Mouse (Mus musculus) intestine, embryonic 15.5 days (tissue): ENCODE results near the gene Hs2st1. TPM values are rescaled to one million over a fixed set of nuclear protein-coding genes. Genes with fewer than 3 reads are reported as not detected.

Experiments
- ATAC-seq: fragments of 200-750 bp; cut with Nextera tagmentation; 2 replicates; pipeline ENCODE4 v1.8.0; 2017; ENCODE audit warnings: moderate TSS enrichment, moderate library complexity
- H3K27ac ChIP-seq: fragments of 300-500 bp; sonication (generic); 2 replicates; pipeline ENCODE4 v1.5.1; 2015; ENCODE audit warnings: mild to moderate bottlenecking, inconsistent platforms
- H3K27me3 ChIP-seq: fragments of 300-500 bp; sonication (generic); replicated peaks from 2 replicates; pipeline ENCODE4 v1.6.1; 2015; ENCODE audit warnings: inconsistent platforms
- H3K36me3 ChIP-seq: fragments of 300-500 bp; sonication (generic); 2 replicates; pipeline ENCODE4 v1.6.1; 2015; ENCODE audit warnings: inconsistent platforms
- H3K4me1 ChIP-seq: fragments of 300-500 bp; sonication (generic); replicated peaks from 2 replicates; pipeline ENCODE4 v1.6.1; 2015; ENCODE audit warnings: inconsistent platforms
- H3K4me2 ChIP-seq: fragments of 300-500 bp; sonication (generic); replicated peaks from 2 replicates; pipeline ENCODE4 v1.6.1; 2015; ENCODE audit warnings: mild to moderate bottlenecking, inconsistent platforms
- H3K4me3 ChIP-seq: fragments of 300-500 bp; sonication (generic); replicated peaks from 2 replicates; pipeline ENCODE4 v1.5.1; 2015; ENCODE audit warnings: inconsistent platforms
- H3K9ac ChIP-seq: fragments of 300-500 bp; sonication (generic); 2 replicates; pipeline ENCODE4 v1.6.1; 2015; ENCODE audit warnings: inconsistent platforms
- H3K9me3 ChIP-seq: fragments of 300-500 bp; sonication (generic); 2 replicates; pipeline ENCODE4 v1.6.1; 2016; ENCODE audit warnings: inconsistent platforms
- WGBS: fragments of 180-500 bp; shearing (Covaris S2); methylation state at CpG from one replicate; pipeline ENCODE4 v1.1.7; 2015; 5-methylcytosine and 5-hydroxymethylcytosine counted together
- polyA plus RNA-seq: library from polyadenylated mRNA; unstranded; fragments of >200 nt; fragmentation: Nextera tagmentation; extraction: Ambion mirVana; gene quantifications from 2 replicates; pipeline ENCODE4 v1.2.1, GENCODE M21; 2015

Gene Hs2st1
- polyA plus RNA-seq, 1 experiment from 2014 or later, result 10.3 TPM

- H3K36me3 ChIP-seq, result no peaks in the 10 kb centered on the region
- WGBS, result 93% methylated on average over 5 of the region's 5 CpGs
- H3K27ac ChIP-seq, result no peak overlapping the region
- no peak for ATAC-seq
- H3K4me2 ChIP-seq, result no peak overlapping the region
- no peaks in the 10 kb centered on the region for H3K27me3 ChIP-seq
- no peaks in the 10 kb centered on the region for H3K9me3 ChIP-seq
- H3K4me1 ChIP-seq, result peaks cover 6% of the 10 kb centered on the region; the same call in 1 of the 2 replicates
- no peak overlapping the region for H3K9ac ChIP-seq
- no peak overlapping the region for H3K4me3 ChIP-seq
These were observed 94.1 kb downstream of the Hs2st1 start for GRCm38 (mm10) chr3:144475891-144476290.

- no peak overlapping the region for H3K9ac ChIP-seq
- H3K36me3 ChIP-seq, result no peaks in the 10 kb centered on the region
- no peak for ATAC-seq
- H3K4me1 ChIP-seq, result peaks cover 8% of the 10 kb centered on the region; the same call in 1 of the 2 replicates
- no peak overlapping the region for H3K4me2 ChIP-seq
- no peaks in the 10 kb centered on the region for H3K27me3 ChIP-seq
- 62% methylated on average over 5 of the region's 5 CpGs for WGBS
- no peak overlapping the region for H3K27ac ChIP-seq
- H3K4me3 ChIP-seq, result no peak overlapping the region
- H3K9me3 ChIP-seq, result no peaks in the 10 kb centered on the region
These were observed 95.3 kb downstream of the Hs2st1 start for GRCm38 (mm10) chr3:144474726-144475125.

- H3K9ac ChIP-seq, result no peak overlapping the region
- ATAC-seq, result no peak
- no peak overlapping the region for H3K27ac ChIP-seq
- no peaks in the 10 kb centered on the region for H3K36me3 ChIP-seq
- no peak overlapping the region for H3K4me3 ChIP-seq
- WGBS, result 71% methylated on average over 3 of the region's 3 CpGs
- H3K9me3 ChIP-seq, result no peaks in the 10 kb centered on the region
- H3K27me3 ChIP-seq, result no peaks in the 10 kb centered on the region
- H3K4me1 ChIP-seq, result peaks cover 4% of the 10 kb centered on the region; the same call in 1 of the 2 replicates
- no peak overlapping the region for H3K4me2 ChIP-seq
These were observed 98.0 kb downstream of the Hs2st1 start for GRCm38 (mm10) chr3:144471954-144472353.

- Histone ChIP-seq H3K9me3 (no peaks in the 10 kb centered on the region), H3K9ac (no peak overlapping the region), H3K4me3 (no peak overlapping the region), H3K27me3 (no peaks in the 10 kb centered on the region), H3K4me2 (no peak overlapping the region), H3K36me3 (no peaks in the 10 kb centered on the region), H3K4me1 (peaks cover 4% of the 10 kb centered on the region; the same call in 1 of the 2 replicates), H3K27ac (no peak overlapping the region)
- ATAC-seq, result 0 out of 2 replicates have a peak, but pooled peaks have one; percentile 17
- WGBS, result 60% methylated on average over 14 of the region's 14 CpGs
These were observed 99.1 kb downstream of the Hs2st1 start for GRCm38 (mm10) chr3:144470901-144471300.

GRCm38 (mm10) chr3:144467521-144467920 lies 102.5 kb downstream of the Hs2st1 start:
- ATAC-seq, result no peak
- Histone ChIP-seq H3K4me2 (no peak overlapping the region), H3K27ac (no peak overlapping the region), H3K9me3 (no peaks in the 10 kb centered on the region), H3K4me3 (no peak overlapping the region), H3K4me1 (peaks cover 4% of the 10 kb centered on the region; the same call in 1 of the 2 replicates), H3K27me3 (no peaks in the 10 kb centered on the region), H3K9ac (no peak overlapping the region), H3K36me3 (no peaks in the 10 kb centered on the region)
- 78% methylated on average over 10 of the region's 10 CpGs for WGBS

GRCm38 (mm10) chr3:144466108-144466678 lies 103.8 kb downstream of the Hs2st1 start:
- no peak overlapping the region for H3K4me2 ChIP-seq
- no peak overlapping the region for H3K9ac ChIP-seq
- H3K4me1 ChIP-seq, result peaks cover 2% of the 10 kb centered on the region; the same call in 1 of the 2 replicates
- no peaks in the 10 kb centered on the region for H3K27me3 ChIP-seq
- H3K27ac ChIP-seq, result no peak overlapping the region
- H3K9me3 ChIP-seq, result no peaks in the 10 kb centered on the region
- no peak overlapping the region for H3K4me3 ChIP-seq
- H3K36me3 ChIP-seq, result peaks cover 4% of the 10 kb centered on the region; the same call in 1 of the 2 replicates
- 90% methylated on average over 8 of the region's 8 CpGs for WGBS
- no peak for ATAC-seq

GRCm38 (mm10) chr3:144462679-144463078 lies 107.3 kb downstream of the Hs2st1 start:
- ATAC-seq, result no peak
- Histone ChIP-seq H3K27me3 (no peaks in the 10 kb centered on the region), H3K9ac (no peak overlapping the region), H3K4me1 (peaks cover 9% of the 10 kb centered on the region; the same call in 1 of the 2 replicates), H3K9me3 (no peaks in the 10 kb centered on the region), H3K27ac (no peak overlapping the region), H3K4me2 (no peak overlapping the region), H3K4me3 (no peak overlapping the region), H3K36me3 (peaks cover 4% of the 10 kb centered on the region; the same call in 1 of the 2 replicates)
- WGBS, result 77% methylated on average over 10 of the region's 10 CpGs

- Histone ChIP-seq H3K27ac (peak overlapping the region; percentile 36; the same call in 1 of the 2 replicates), H3K4me1 (peaks cover 11% of the 10 kb centered on the region; the same call in 1 of the 2 replicates), H3K36me3 (peaks cover 4% of the 10 kb centered on the region; the same call in 1 of the 2 replicates), H3K4me3 (no peak overlapping the region), H3K4me2 (peak overlapping the region; percentile 46), H3K9me3 (no peaks in the 10 kb centered on the region), H3K27me3 (no peaks in the 10 kb centered on the region), H3K9ac (no peak overlapping the region)
- ATAC-seq, result no peak
- 41% methylated on average over 5 of the region's 5 CpGs for WGBS
These were observed 109.7 kb downstream of the Hs2st1 start for GRCm38 (mm10) chr3:144460183-144460788.

- H3K27ac ChIP-seq, result peak overlapping the region; percentile 36
- H3K4me1 ChIP-seq, result peaks cover 11% of the 10 kb centered on the region; the same call in 1 of the 2 replicates
- 18% methylated on average over 8 of the region's 8 CpGs for WGBS
- ATAC-seq, result peak; percentile 62
- no peaks in the 10 kb centered on the region for H3K27me3 ChIP-seq
- peak overlapping the region; percentile 46 for H3K4me2 ChIP-seq
- peak overlapping the region; percentile 14; the same call in 1 of the 2 replicates for H3K4me3 ChIP-seq
- H3K9ac ChIP-seq, result no peak overlapping the region
- H3K36me3 ChIP-seq, result peaks cover 4% of the 10 kb centered on the region; the same call in 1 of the 2 replicates
- no peaks in the 10 kb centered on the region for H3K9me3 ChIP-seq
These were observed 110.7 kb downstream of the Hs2st1 start for GRCm38 (mm10) chr3:144459285-144459697.

GRCm38 (mm10) chr3:144453701-144454430 lies 116.1 kb downstream of the Hs2st1 start:
- H3K27ac ChIP-seq, result 0 out of 2 replicates have a peak overlapping the region, but pooled peaks have one; percentile 3
- H3K4me1 ChIP-seq, result peaks cover 7% of the 10 kb centered on the region; the same call in 1 of the 2 replicates
- 47% methylated on average over 19 of the region's 19 CpGs for whole genome bisulfite sequencing
- no peak overlapping the region for H3K4me3 ChIP-seq
- no peak overlapping the region for H3K9ac ChIP-seq
- H3K9me3 ChIP-seq, result no peaks in the 10 kb centered on the region
- H3K36me3 ChIP-seq, result no peaks in the 10 kb centered on the region
- ATAC-seq, result peak; percentile 85
- no peaks in the 10 kb centered on the region for H3K27me3 ChIP-seq
- no peak overlapping the region for H3K4me2 ChIP-seq

- no peak overlapping the region for H3K4me2 ChIP-seq
- no peaks in the 10 kb centered on the region for H3K36me3 ChIP-seq
- H3K27me3 ChIP-seq, result no peaks in the 10 kb centered on the region
- no peak overlapping the region for H3K9ac ChIP-seq
- H3K4me3 ChIP-seq, result no peak overlapping the region
- H3K4me1 ChIP-seq, result no peaks in the 10 kb centered on the region
- H3K27ac ChIP-seq, result no peak overlapping the region
- H3K9me3 ChIP-seq, result no peaks in the 10 kb centered on the region
- ATAC-seq, result no peak
- WGBS, result 91% methylated on average over 6 of the region's 6 CpGs
These were observed 121.0 kb downstream of the Hs2st1 start for GRCm38 (mm10) chr3:144448977-144449376.

GRCm38 (mm10) chr3:144447917-144448316 lies 122.1 kb downstream of the Hs2st1 start:
- Histone ChIP-seq H3K36me3 (no peaks in the 10 kb centered on the region), H3K4me1 (no peaks in the 10 kb centered on the region), H3K9me3 (no peaks in the 10 kb centered on the region), H3K4me3 (no peak overlapping the region), H3K4me2 (no peak overlapping the region), H3K27ac (no peak overlapping the region), H3K9ac (no peak overlapping the region), H3K27me3 (no peaks in the 10 kb centered on the region)
- WGBS, result 90% methylated on average over 9 of the region's 9 CpGs
- ATAC-seq, result no peak
